14 mouse cellular contexts compared by ENCODE assay signal in genomic region chr6:111985452-111985851, GRCm38 (mm10).
DNase-seq lines count a peak whose midpoint lies in the region; ATAC-seq and TF ChIP-seq lines count a peak whose summit lies in the region.
"Had no signal": no experiment of that assay in that cellular context is flagged by ENCODE, and none has a peak within 500 bp of the region (broad histone marks: within the 10 kb centered on the region; RNA-seq: fewer than 3 reads in every experiment).

No protein-coding gene starts in this region.

- no peaks in the 10 kb centered on the region for H3K36me3 ChIP-seq in hindbrain, postnatal 0 days (ENCODE audit: insufficient read depth, low read length)
- no peaks in the 10 kb centered on the region for H3K36me3 ChIP-seq in hindbrain, embryonic 13.5 days

- no peaks in the 10 kb centered on the region for H3K27me3 ChIP-seq in hindbrain, postnatal 0 days (ENCODE audit: insufficient read depth, low read length)
- no peaks in the 10 kb centered on the region for H3K27me3 ChIP-seq in hindbrain, embryonic 13.5 days

- H3K9ac ChIP-seq in hindbrain, postnatal 0 days (replicated peaks; ENCODE audit: low read length) = no peak overlapping the region
- H3K9ac ChIP-seq in hindbrain, embryonic 13.5 days = no peak overlapping the region

- H3K4me2 ChIP-seq in hindbrain, postnatal 0 days (ENCODE audit: low read depth, low read length) = no peak overlapping the region
- H3K4me2 ChIP-seq in hindbrain, embryonic 13.5 days = no peak overlapping the region
- H3K4me2 ChIP-seq: liver, embryonic 11.5 days had no signal

- ATAC-seq in hindbrain, postnatal 0 days = peak; percentile 49; the same call in 1 of the 2 replicates
- no peak for ATAC-seq in hindbrain, embryonic 13.5 days (ENCODE audit: low FRiP score)

- peak; percentile 54 to 69 for DNase-seq in adrenal gland, adult (ENCODE audit: inconsistent age in 2 of 2, low spot score in 1 of 2)
- no peak for DNase-seq in adrenal gland, adult 18-20 months (ENCODE audit: low spot score in 2 of 2)
- peak; percentile 48 for DNase-seq in hindbrain, postnatal 0 days (ENCODE audit: low spot score)
- DNase-seq in adrenal gland, adult 8-10 months = peak; percentile 25
- DNase-seq in layer of hippocampus, adult 9-11 months = peak; percentile 22
- DNase-seq in thymus, postnatal 0 days (ENCODE audit: low spot score) = no peak
- DNase-seq in T-cell, adult 2 months (ENCODE audit: low spot score) = no peak
- DNase-seq: gastrocnemius, postnatal 14 days; kidney, adult 9 months; thymus, adult 2 months had no signal

- 0 out of 2 replicates have a peak, but pooled peaks cover 3% of the 10 kb centered on the region for H3K4me1 ChIP-seq in hindbrain, postnatal 0 days (ENCODE audit: insufficient read depth, low read length)
- 0 out of 2 replicates have a peak, but pooled peaks cover 4% of the 10 kb centered on the region for H3K4me1 ChIP-seq in hindbrain, embryonic 13.5 days (replicated peaks)

- no peak overlapping the region for H3K4me3 ChIP-seq in hindbrain, postnatal 0 days (ENCODE audit: low read length)
- H3K4me3 ChIP-seq in hindbrain, embryonic 13.5 days = no peak overlapping the region
- H3K4me3 ChIP-seq: erythroblast, embryonic 14.5 days; myocyte had no signal

- 18% methylated on average over 1 of the region's 1 CpGs for WGBS in hindbrain, postnatal 0 days
- 71% methylated on average over 1 of the region's 1 CpGs for WGBS in hindbrain, embryonic 13.5 days

- H3K27ac ChIP-seq in hindbrain, postnatal 0 days = no peak overlapping the region
- no peak overlapping the region for H3K27ac ChIP-seq in hindbrain, embryonic 13.5 days

- H3K9me3 ChIP-seq in hindbrain, postnatal 0 days (ENCODE audit: low read length) = no peaks in the 10 kb centered on the region
- no peaks in the 10 kb centered on the region for H3K9me3 ChIP-seq in hindbrain, embryonic 13.5 days

- TF ChIP-seq CTCF in hindbrain, postnatal 0 days (IDR thresholded peaks at IDR 0.05; ENCODE audit: low read depth) = no peak

Comparison
In these comparisons a context has a peak if more than half of its experiments do, and no peak if none do; other contexts are left out.
1. DNase-seq: peak in adrenal gland, adult (2 of 2), hindbrain, postnatal 0 days (single experiment), adrenal gland, adult 8-10 months (single experiment) and layer of hippocampus, adult 9-11 months (single experiment); none in adrenal gland, adult 18-20 months (0 of 2), thymus, postnatal 0 days (single experiment) and T-cell, adult 2 months (single experiment).